Mouse (Mus musculus) neural tube, embryonic 11.5 days (tissue): ENCODE results near the gene Zfp1. TPM values are rescaled to one million over a fixed set of nuclear protein-coding genes. Genes with fewer than 3 reads are reported as not detected.

Source experiments
- ATAC-seq: fragments of 200-750 bp; cut with Nextera tagmentation; 2 replicates; pipeline ENCODE4 v1.8.0; 2017; ENCODE audit warnings: moderate number of reproducible peaks, mild to moderate bottlenecking, moderate TSS enrichment, moderate library complexity; ENCODE audit not compliant: insufficient read depth, low FRiP score, low TSS enrichment
- DNase-seq: peaks from one replicate; pipeline ENCODE4 v3.0.0-alpha.2; 2015; ENCODE audit warnings: low spot score
- H3K27ac ChIP-seq: fragments of 300-500 bp; sonication (generic); 2 replicates; pipeline ENCODE4 v1.5.1; 2014; ENCODE audit warnings: low read depth, mild to moderate bottlenecking, low read length
- H3K27me3 ChIP-seq: fragments of 300-500 bp; sonication (generic); 2 replicates; pipeline ENCODE4 v1.6.1; 2014; ENCODE audit warnings: mild to moderate bottlenecking, low read length, mixed read lengths; ENCODE audit not compliant: control insufficient read depth, insufficient read depth
- H3K36me3 ChIP-seq: fragments of 300-500 bp; sonication (generic); 2 replicates; pipeline ENCODE4 v1.6.1; 2014; ENCODE audit warnings: mild to moderate bottlenecking, low read length, moderate library complexity, mixed read lengths; ENCODE audit not compliant: control insufficient read depth, insufficient read depth
- H3K4me1 ChIP-seq: fragments of 300-500 bp; sonication (generic); 2 replicates; pipeline ENCODE4 v1.6.1; 2014; ENCODE audit warnings: low read length, mixed read lengths; ENCODE audit not compliant: control insufficient read depth, insufficient read depth
- H3K4me2 ChIP-seq: fragments of 300-500 bp; sonication (generic); 2 replicates; pipeline ENCODE4 v1.6.1; 2014; ENCODE audit warnings: low read depth, mild to moderate bottlenecking, moderate library complexity
- H3K4me3 ChIP-seq: fragments of 300-500 bp; sonication (generic); 2 replicates; pipeline ENCODE4 v1.5.1; 2014; ENCODE audit warnings: low read depth, low read length
- H3K9ac ChIP-seq: fragments of 300-500 bp; sonication (generic); 2 replicates; pipeline ENCODE4 v1.6.1; 2014; ENCODE audit warnings: mild to moderate bottlenecking, low read length
- H3K9me3 ChIP-seq: fragments of 300-500 bp; sonication (generic); 2 replicates; pipeline ENCODE4 v1.6.1; 2016; ENCODE audit warnings: low read length; ENCODE audit not compliant: control insufficient read depth
- WGBS: fragments of 180-500 bp; shearing (Covaris S2); extraction: QIAGEN DNeasy Blood & Tissue Kit; methylation state at CpG from one replicate; pipeline ENCODE4 v1.1.7; 2014; 5-methylcytosine and 5-hydroxymethylcytosine counted together
- polyA plus RNA-seq: library from polyadenylated mRNA; unstranded; fragments of >200 nt; fragmentation: Nextera tagmentation; extraction: Ambion mirVana; gene quantifications from 2 replicates; pipeline ENCODE4 v1.2.1, GENCODE M21; 2014

Gene Zfp1
- polyA plus RNA-seq, 1 experiment from 2014 or later = 22.3 TPM

DNA sequence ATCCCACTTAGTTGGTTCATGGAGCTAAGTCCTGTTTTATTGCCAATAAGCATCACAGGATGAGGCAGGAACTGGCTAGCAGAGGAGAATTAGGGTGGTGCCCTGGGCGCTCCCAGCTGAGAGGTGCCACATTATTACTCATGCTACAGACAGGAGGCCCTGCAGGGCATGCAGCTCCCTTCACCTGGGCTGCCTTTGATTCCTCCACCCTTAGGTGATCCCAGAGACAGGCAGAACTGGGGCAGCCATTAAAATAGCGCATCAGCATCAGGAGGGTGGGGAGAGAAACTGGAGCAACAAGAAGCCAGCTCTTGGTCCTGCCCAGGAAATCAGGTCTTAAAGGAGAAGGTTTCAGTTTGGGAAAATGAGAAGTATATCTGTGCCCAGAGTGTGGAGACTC, 38.2 kb upstream of the Zfp1 start:
- Histone ChIP-seq H3K36me3 (no peaks in the 10 kb centered on the region), H3K4me2 (no peak overlapping the region), H3K4me3 (no peak overlapping the region), H3K27me3 (no peaks in the 10 kb centered on the region), H3K4me1 (no peaks in the 10 kb centered on the region), H3K27ac (no peak overlapping the region), H3K9me3 (no peaks in the 10 kb centered on the region), H3K9ac (no peak overlapping the region)
- no peak for ATAC-seq
- WGBS = 88% methylated on average over 2 of the region's 2 CpGs
- DNase-seq = no peak

DNA sequence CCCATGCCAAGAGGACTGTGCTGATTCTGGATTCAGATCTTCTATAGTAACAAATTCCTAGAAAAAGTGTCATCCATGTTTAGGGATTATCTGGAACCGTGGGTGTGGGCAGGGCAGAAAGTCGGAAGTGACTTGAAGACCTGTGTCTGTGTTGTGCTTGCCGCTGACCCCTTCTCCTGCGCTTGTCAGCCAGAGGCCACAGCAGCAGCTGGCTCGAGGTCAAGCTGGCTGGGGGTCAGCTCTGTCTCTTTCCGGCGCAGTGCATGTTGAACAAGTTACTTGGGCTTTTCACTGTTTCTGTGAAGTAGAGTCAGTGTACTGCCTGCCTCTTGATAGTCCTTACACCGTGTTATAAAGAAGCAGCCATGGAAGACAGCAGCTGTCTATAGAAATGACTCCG, 36.2 kb upstream of the Zfp1 start:
- H3K4me2 ChIP-seq = no peak overlapping the region
- ATAC-seq (no peak), DNase-seq (no peak)
- no peaks in the 10 kb centered on the region for H3K4me1 ChIP-seq
- no peaks in the 10 kb centered on the region for H3K9me3 ChIP-seq
- no peak overlapping the region for H3K9ac ChIP-seq
- H3K27ac ChIP-seq = no peak overlapping the region
- WGBS = 85% methylated on average over 9 of the region's 9 CpGs
- H3K4me3 ChIP-seq = no peak overlapping the region
- H3K36me3 ChIP-seq = no peaks in the 10 kb centered on the region
- no peaks in the 10 kb centered on the region for H3K27me3 ChIP-seq

DNA sequence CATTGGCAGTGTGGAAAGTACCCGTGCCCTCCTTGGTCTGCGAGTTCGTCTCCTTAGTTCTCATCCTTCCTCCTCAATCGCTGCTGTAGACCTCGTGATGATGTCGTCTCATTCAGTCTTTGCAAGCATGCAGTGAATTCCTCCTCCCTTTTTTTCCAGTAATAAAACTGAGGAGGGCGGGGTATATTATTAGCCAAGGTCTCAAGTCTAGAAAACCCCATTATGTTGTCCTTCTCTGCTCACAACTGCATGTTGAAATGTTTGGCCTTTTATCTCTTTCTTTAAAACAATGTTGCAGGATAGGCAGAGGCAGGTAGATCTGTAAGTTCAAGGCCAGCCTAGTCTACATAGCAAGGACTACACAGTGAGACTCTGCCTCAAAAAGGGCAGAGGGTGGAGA, 35.8 kb upstream of the Zfp1 start:
- ATAC-seq (no peak), DNase-seq (no peak)
- no peaks in the 10 kb centered on the region for H3K27me3 ChIP-seq
- no peaks in the 10 kb centered on the region for H3K4me1 ChIP-seq
- no peak overlapping the region for H3K27ac ChIP-seq
- no peak overlapping the region for H3K4me2 ChIP-seq
- H3K9ac ChIP-seq = no peak overlapping the region
- no peaks in the 10 kb centered on the region for H3K36me3 ChIP-seq
- no peaks in the 10 kb centered on the region for H3K9me3 ChIP-seq
- 90% methylated on average over 7 of the region's 7 CpGs for WGBS
- no peak overlapping the region for H3K4me3 ChIP-seq

DNA sequence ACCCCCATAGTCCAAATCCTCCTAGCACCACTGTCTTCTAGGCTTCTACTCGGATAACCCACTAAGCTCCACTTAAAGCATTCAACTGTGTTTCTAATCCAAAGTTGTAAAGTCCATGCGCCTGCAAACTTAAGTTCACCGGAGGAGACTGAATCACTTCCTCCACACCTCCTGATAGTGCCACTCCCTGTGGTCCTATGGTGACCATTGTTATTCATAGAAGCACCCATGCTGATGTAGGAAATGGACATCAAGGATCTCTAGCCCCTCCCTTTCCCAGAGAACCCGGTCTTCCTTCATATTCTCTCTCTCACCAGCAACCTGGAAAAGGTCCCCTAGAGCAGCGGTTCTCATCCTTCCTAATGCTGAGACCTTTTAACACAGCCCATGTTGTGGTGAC, 30.0 kb upstream of the Zfp1 start:
- H3K4me3 ChIP-seq = no peak overlapping the region
- no peak overlapping the region for H3K4me2 ChIP-seq
- no peak overlapping the region for H3K27ac ChIP-seq
- ATAC-seq (no peak), DNase-seq (no peak)
- H3K36me3 ChIP-seq = no peaks in the 10 kb centered on the region
- no peak overlapping the region for H3K9ac ChIP-seq
- H3K9me3 ChIP-seq = no peaks in the 10 kb centered on the region
- H3K4me1 ChIP-seq = no peaks in the 10 kb centered on the region
- WGBS = 79% methylated on average over 5 of the region's 5 CpGs
- no peaks in the 10 kb centered on the region for H3K27me3 ChIP-seq

- Histone ChIP-seq H3K9me3 (no peaks in the 10 kb centered on the region), H3K9ac (no peak overlapping the region), H3K4me1 (no peaks in the 10 kb centered on the region), H3K4me3 (no peak overlapping the region), H3K27me3 (no peaks in the 10 kb centered on the region), H3K27ac (no peak overlapping the region), H3K4me2 (no peak overlapping the region), H3K36me3 (no peaks in the 10 kb centered on the region)
- 94% methylated on average over 6 of the region's 6 CpGs for WGBS
- ATAC-seq (no peak), DNase-seq (no peak)
Measured at GRCm38 (mm10) chr8:111614786-111615701, 28.2 kb upstream of the Zfp1 start.

- no peaks in the 10 kb centered on the region for H3K27me3 ChIP-seq
- H3K36me3 ChIP-seq = peaks cover 4% of the 10 kb centered on the region; the same call in 1 of the 2 replicates
- no peak for DNase-seq
- no peaks in the 10 kb centered on the region for H3K4me1 ChIP-seq
- no peak overlapping the region for H3K27ac ChIP-seq
- no peak overlapping the region for H3K4me2 ChIP-seq
- no peaks in the 10 kb centered on the region for H3K9me3 ChIP-seq
- WGBS = 70% methylated on average over 6 of the region's 6 CpGs
- H3K4me3 ChIP-seq = no peak overlapping the region
- H3K9ac ChIP-seq = no peak overlapping the region
- ATAC-seq = no peak
Measured at GRCm38 (mm10) chr8:111617812-111618211, 25.4 kb upstream of the Zfp1 start.

GRCm38 (mm10) chr8:111618273-111618672, 24.9 kb upstream of the Zfp1 start:
- Histone ChIP-seq H3K4me2 (no peak overlapping the region), H3K9me3 (no peaks in the 10 kb centered on the region), H3K36me3 (peaks cover 4% of the 10 kb centered on the region; the same call in 1 of the 2 replicates), H3K9ac (no peak overlapping the region), H3K27me3 (no peaks in the 10 kb centered on the region), H3K4me3 (no peak overlapping the region), H3K4me1 (no peaks in the 10 kb centered on the region), H3K27ac (no peak overlapping the region)
- DNase-seq (no peak), ATAC-seq (no peak)
- 91% methylated on average over 4 of the region's 4 CpGs for WGBS

GRCm38 (mm10) chr8:111619936-111620335, 23.3 kb upstream of the Zfp1 start:
- H3K9me3 ChIP-seq = no peaks in the 10 kb centered on the region
- no peak overlapping the region for H3K4me3 ChIP-seq
- H3K9ac ChIP-seq = no peak overlapping the region
- 90% methylated on average over 1 of the region's 1 CpGs for WGBS
- peaks cover 4% of the 10 kb centered on the region; the same call in 1 of the 2 replicates for H3K36me3 ChIP-seq
- no peaks in the 10 kb centered on the region for H3K4me1 ChIP-seq
- H3K27ac ChIP-seq = no peak overlapping the region
- DNase-seq (no peak), ATAC-seq (no peak)
- no peaks in the 10 kb centered on the region for H3K27me3 ChIP-seq
- H3K4me2 ChIP-seq = no peak overlapping the region

DNA sequence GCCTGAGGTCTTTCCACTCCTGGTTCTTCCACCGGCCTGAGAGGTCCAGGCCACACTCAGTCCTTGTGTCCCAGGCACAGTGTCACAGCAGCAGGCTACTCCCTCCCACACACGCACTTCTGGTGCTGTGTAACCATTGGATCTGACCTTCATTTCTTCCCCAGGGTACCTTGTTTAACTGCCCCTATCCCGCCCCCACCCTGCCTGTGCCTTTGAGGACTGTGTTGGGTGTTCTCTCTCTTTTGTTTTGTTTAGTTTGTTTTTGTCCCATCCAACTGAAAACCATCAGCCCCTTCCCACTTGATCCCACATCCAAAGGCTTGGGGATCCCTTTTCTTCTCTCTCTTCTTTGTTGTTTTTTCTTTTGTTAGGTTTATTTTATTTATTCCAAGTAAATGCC, 21.1 kb upstream of the Zfp1 start:
- H3K27me3 ChIP-seq = no peaks in the 10 kb centered on the region
- no peaks in the 10 kb centered on the region for H3K9me3 ChIP-seq
- H3K4me1 ChIP-seq = no peaks in the 10 kb centered on the region
- H3K36me3 ChIP-seq = peaks cover 4% of the 10 kb centered on the region; the same call in 1 of the 2 replicates
- no peak overlapping the region for H3K4me2 ChIP-seq
- no peak overlapping the region for H3K27ac ChIP-seq
- no peak overlapping the region for H3K4me3 ChIP-seq
- DNase-seq (no peak), ATAC-seq (no peak)
- 67% methylated on average over 3 of the region's 3 CpGs for WGBS
- no peak overlapping the region for H3K9ac ChIP-seq
